Mouse (Mus musculus) adrenal gland, postnatal 25 days (tissue): ENCODE results near the gene Vamp2. TPM values are rescaled to one million over a fixed set of nuclear protein-coding genes. Genes with fewer than 3 reads are reported as not detected.

Experiments used
- DNase-seq: peaks from one replicate; pipeline ENCODE4 v3.0.0; 2021; ENCODE audit warnings: mixed read lengths
- total RNA-seq: library from RNA; stranded (reverse); gene quantifications from 2 replicates; pipeline ENCODE4 v1.2.3, GENCODE M21; 2021

Gene Vamp2
- total RNA-seq, 1 experiment from 2014 or later, result 163 TPM

DNA sequence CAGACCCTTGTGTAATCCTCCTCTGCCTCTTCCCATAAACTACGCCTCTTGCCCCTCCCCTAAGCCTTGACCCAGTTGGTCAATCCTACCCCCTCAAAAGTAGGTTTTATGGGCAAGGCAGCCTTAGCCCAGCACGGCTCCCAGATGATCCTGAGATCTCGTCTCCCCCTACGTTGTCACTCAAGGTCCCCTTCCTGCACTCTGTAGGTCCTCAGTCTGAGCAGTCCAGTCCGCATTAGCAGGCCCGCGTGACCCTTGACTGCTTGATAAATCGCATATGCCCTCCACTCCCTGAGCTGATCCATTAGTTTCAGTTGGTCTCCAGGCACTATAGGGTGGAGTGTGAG lies 46.3 kb downstream of the Vamp2 start:
- DNase-seq, result no peak

DNA sequence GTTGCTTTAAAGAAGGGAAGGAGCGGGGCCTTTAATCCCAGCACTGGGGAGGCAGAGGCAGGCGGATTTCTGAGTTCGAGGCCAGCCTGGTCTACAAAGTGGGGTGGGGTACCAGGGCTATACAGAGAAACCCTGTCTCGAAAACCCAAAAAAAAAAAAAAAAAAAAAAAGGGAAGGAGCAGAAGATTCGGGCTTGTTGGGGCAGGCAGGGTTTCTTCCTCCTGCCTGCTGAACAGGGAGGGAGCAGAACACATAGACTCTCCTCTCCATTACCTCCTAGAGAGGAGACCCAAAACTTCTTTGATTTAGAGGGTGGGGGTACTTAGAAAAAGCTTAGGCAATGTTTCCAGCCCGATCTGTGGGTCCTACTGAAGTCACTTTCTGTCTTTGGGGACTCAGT lies 47.1 kb downstream of the Vamp2 start:
- no peak for DNase-seq

Other genes starting within 250 kb of the Vamp2 start
- gene Ndel1, start 216.6 kb upstream of the Vamp2 start, total RNA-seq, result 54.4 and 70.0 TPM in 2 replicates
- gene Rnf222, start 199.9 kb upstream of the Vamp2 start, total RNA-seq, result 0.15 TPM in 1 of 2 replicates, not detected in the other
- 1,094 and 1,140 TPM in 2 replicates for gene Rpl26, start 186.9 kb upstream of the Vamp2 start, total RNA-seq
- gene Odf4, start 161.4 kb upstream of the Vamp2 start, total RNA-seq, result 0.70 TPM in 1 of 2 replicates, not detected in the other
- gene Arhgef15, start 131.0 kb upstream of the Vamp2 start, total RNA-seq, result 18.7 and 23.4 TPM in 2 replicates
- 32.0 and 35.4 TPM in 2 replicates for gene Slc25a35, start 120.4 kb upstream of the Vamp2 start, total RNA-seq
- 20.7 and 22.4 TPM in 2 replicates for gene Rangrf, start 113.3 kb upstream of the Vamp2 start, total RNA-seq
- gene Pfas, start 80.0 kb upstream of the Vamp2 start, total RNA-seq, result 39.7 and 40.1 TPM in 2 replicates
- gene Ctc1, start 72.6 kb upstream of the Vamp2 start, total RNA-seq, result 32.9 and 33.9 TPM in 2 replicates
- gene Aurkb, start 42.8 kb upstream of the Vamp2 start, total RNA-seq, result 9.7 and 11.8 TPM in 2 replicates
- 23.1 and 32.0 TPM in 2 replicates for gene Borcs6, start 28.8 kb upstream of the Vamp2 start, total RNA-seq
- 18.3 and 21.8 TPM in 2 replicates for gene Tmem107, start 17.7 kb upstream of the Vamp2 start, total RNA-seq
- 66.5 and 84.7 TPM in 2 replicates for gene Per1, start 6.7 kb downstream of the Vamp2 start, total RNA-seq
- gene Hes7, start 31.9 kb downstream of the Vamp2 start, total RNA-seq, result not detected in 2 replicates
- 1.2 and 1.6 TPM in 2 replicates for gene 9130213A22Rik, start 34.1 kb downstream of the Vamp2 start, total RNA-seq
- gene Aloxe3, start 37.4 kb downstream of the Vamp2 start, total RNA-seq, result 0.64 and 2.8 TPM in 2 replicates
- not detected in 2 replicates for gene Alox12b, start 68.5 kb downstream of the Vamp2 start, total RNA-seq
- gene Alox8, start 109.4 kb downstream of the Vamp2 start, total RNA-seq, result not detected in 2 replicates
- gene Gucy2e, start 148.5 kb downstream of the Vamp2 start, total RNA-seq, result not detected in 2 replicates
- gene Cntrob, start 235.3 kb downstream of the Vamp2 start, total RNA-seq, result 10.3 and 13.3 TPM in 2 replicates
- 80.8 and 86.2 TPM in 2 replicates for gene Trappc1, start 235.5 kb downstream of the Vamp2 start, total RNA-seq
- gene Kcnab3, start 237.8 kb downstream of the Vamp2 start, total RNA-seq, result 7.3 and 9.7 TPM in 2 replicates